In genomic region chrX:20020942-20021341, GRCm38 (mm10) we compare ENCODE assay signal across 11 mouse cellular contexts. TPM values are rescaled to one million over a fixed set of nuclear protein-coding genes. Genes with fewer than 3 reads are reported as not detected.
A peak's percentile ranks its signal among the peaks of the same experiment; 100 is the strongest.
DNase-seq lines count a peak whose midpoint lies in the region; ATAC-seq and TF ChIP-seq lines count a peak whose summit lies in the region.
"Had no signal": no experiment of that assay in that cellular context is flagged by ENCODE, and none has a peak within 500 bp of the region (broad histone marks: within the 10 kb centered on the region; RNA-seq: fewer than 3 reads in every experiment).

No protein-coding gene starts in this region.

- H3K27ac ChIP-seq in ES-E14 (ENCODE audit: insufficient read depth, low read depth, low read length, poor library complexity, severe bottlenecking) = no peak overlapping the region
- H3K27ac ChIP-seq in midbrain, embryonic 11.5 days (ENCODE audit: low read depth, low read length) = no peak overlapping the region
- H3K27ac ChIP-seq: heart, embryonic 10.5 days; liver, embryonic 12.5 days had no signal

- WGBS in midbrain, embryonic 11.5 days = 40% methylated on average over 2 of the region's 2 CpGs

- H3K9ac ChIP-seq in ES-E14 (ENCODE audit: insufficient read depth, low read depth, low read length, poor library complexity, severe bottlenecking) = no peak overlapping the region
- no peak overlapping the region for H3K9ac ChIP-seq in midbrain, embryonic 11.5 days (ENCODE audit: low read length)
- H3K9ac ChIP-seq: liver, embryonic 12.5 days had no signal

- H3K36me3 ChIP-seq in ES-E14 (ENCODE audit: control insufficient read depth, insufficient read depth, low read length, poor library complexity, severe bottlenecking) = no peaks in the 10 kb centered on the region
- no peaks in the 10 kb centered on the region for H3K36me3 ChIP-seq in midbrain, embryonic 11.5 days (ENCODE audit: control insufficient read depth, insufficient read depth, low read length)
- H3K36me3 ChIP-seq: heart, embryonic 10.5 days; liver, embryonic 12.5 days had no signal

- in situ Hi-C loops in ES-E14 (cut with MboI; ENCODE audit: low sequenced_read_pairs in 2 of 2, unreplicated experiment in 2 of 2) = no loop called here

- no peaks in the 10 kb centered on the region for H3K9me3 ChIP-seq in ES-E14 (ENCODE audit: control insufficient read depth, insufficient read depth, low read depth, low read length)
- H3K9me3 ChIP-seq in midbrain, embryonic 11.5 days (ENCODE audit: control insufficient read depth, low read length) = no peaks in the 10 kb centered on the region
- H3K9me3 ChIP-seq: heart, embryonic 10.5 days; liver, embryonic 12.5 days had no signal

- H3K4me3 ChIP-seq in ES-E14 (ENCODE audit: insufficient read depth in 1 of 2, low read depth in 1 of 2, low read length in 2 of 2, poor library complexity in 1 of 2, severe bottlenecking in 1 of 2) = no peak overlapping the region
- no peak overlapping the region for H3K4me3 ChIP-seq in midbrain, embryonic 11.5 days (ENCODE audit: low read depth, low read length)
- H3K4me3 ChIP-seq: heart, embryonic 10.5 days; liver, embryonic 12.5 days had no signal

- peak; percentile 31 for DNase-seq in CD4-positive, CD25-positive, alpha-beta regulatory T cell, adult 2 months (ENCODE audit: low read depth, low spot score)
- peak; percentile 20 for DNase-seq in kidney, adult 9 months
- DNase-seq in kidney, postnatal 25 days = no peak
- DNase-seq in ES-E14 (ENCODE audit: low read depth, low spot score) = no peak
- peak; percentile 0 for DNase-seq in forelimb bud, embryonic 11.5 days (ENCODE audit: low read depth, low spot score)
- DNase-seq in spleen, adult 12 weeks (ENCODE audit: low spot score) = no peak
- no peak for DNase-seq in midbrain, embryonic 11.5 days (ENCODE audit: low spot score, missing footprints)
- DNase-seq: kidney, postnatal 10 days had no signal

- no peak for ATAC-seq in CD4-positive, CD25-positive, alpha-beta regulatory T cell, adult 4 months
- ATAC-seq in midbrain, embryonic 11.5 days (ENCODE audit: low FRiP score) = no peak
- ATAC-seq: liver, embryonic 12.5 days had no signal

- H3K4me2 ChIP-seq in midbrain, embryonic 11.5 days = no peak overlapping the region
- H3K4me2 ChIP-seq: liver, embryonic 12.5 days had no signal

- H3K4me1 ChIP-seq in ES-E14 (ENCODE audit: control insufficient read depth in 2 of 2, insufficient read depth in 2 of 2, low read length in 2 of 2, poor library complexity in 1 of 2) = no peaks in the 10 kb centered on the region
- H3K4me1 ChIP-seq in midbrain, embryonic 11.5 days (ENCODE audit: control insufficient read depth, insufficient read depth, low read length) = no peaks in the 10 kb centered on the region
- H3K4me1 ChIP-seq: heart, embryonic 10.5 days; liver, embryonic 12.5 days had no signal

- no peaks in the 10 kb centered on the region for H3K27me3 ChIP-seq in midbrain, embryonic 11.5 days (ENCODE audit: control insufficient read depth, insufficient read depth, low read length)
- H3K27me3 ChIP-seq: liver, embryonic 12.5 days had no signal

TF ChIP-seq in ES-E14, 5 proteins besides CTCF, POLR2A, EP300 and RAD21:
- TF ChIP-seq HCFC1 (IDR thresholded peaks at IDR 0.05; ENCODE audit: borderline replicate concordance, insufficient read depth, low read length) = no peak
- TF ChIP-seq ZC3H11A (IDR thresholded peaks at IDR 0.05; ENCODE audit: borderline replicate concordance, low read depth, low read length) = peak; percentile 18; the same call in 1 of the 2 replicates

RNA-seq across cellular contexts. Expression of gene Chst7, which starts 38.4 kb away (rescaled TPM):
- under 1 TPM in 1 of 2 experiments, not detected in 1; 0.27 TPM for polyA plus RNA-seq in CD4-positive, CD25-positive, alpha-beta regulatory T cell, adult 4 months (2017; shearing (Covaris generic))
- 3.8 and 4.2 TPM in 2 replicates for total RNA-seq in ES-E14 (2012; rRNA removed)
- 2.3 and 2.8 TPM in 2 replicates for polyA plus RNA-seq in midbrain, embryonic 11.5 days (2014; fragmentation: Nextera tagmentation; extraction: Ambion mirVana)

Comparison
In these comparisons a context has a peak if more than half of its experiments do, and no peak if none do; other contexts are left out.
1. DNase-seq: peak in CD4-positive, CD25-positive, alpha-beta regulatory T cell, adult 2 months (single experiment), kidney, adult 9 months (single experiment) and forelimb bud, embryonic 11.5 days (single experiment); none in kidney, postnatal 25 days (0 of 2), ES-E14 (single experiment), spleen, adult 12 weeks (single experiment) and midbrain, embryonic 11.5 days (single experiment).